Mouse (Mus musculus) limb, embryonic 13.5 days (tissue): ENCODE data around the gene Itm2b. TPM values are rescaled to one million over a fixed set of nuclear protein-coding genes. Genes with fewer than 3 reads are reported as not detected.

Source experiments
- ATAC-seq: fragments of 200-750 bp; cut with Nextera tagmentation; 2 replicates; pipeline ENCODE4 v1.8.0; 2017; ENCODE audit warnings: low read depth, moderate number of reproducible peaks, moderate TSS enrichment; ENCODE audit not compliant: low FRiP score
- H3K27ac ChIP-seq: fragments of 300-500 bp; sonication (generic); 2 replicates; pipeline ENCODE4 v1.5.1; 2015; ENCODE audit warnings: inconsistent platforms, mild to moderate bottlenecking, moderate library complexity
- H3K27me3 ChIP-seq: fragments of 300-500 bp; sonication (generic); 2 replicates; pipeline ENCODE4 v1.6.1; 2015; ENCODE audit warnings: mild to moderate bottlenecking, inconsistent platforms
- H3K36me3 ChIP-seq: fragments of 300-500 bp; sonication (generic); 2 replicates; pipeline ENCODE4 v1.6.1; 2015; ENCODE audit warnings: inconsistent platforms, mild to moderate bottlenecking, moderate library complexity
- H3K4me1 ChIP-seq: fragments of 300-500 bp; sonication (generic); 2 replicates; pipeline ENCODE4 v1.6.1; 2015; ENCODE audit warnings: inconsistent platforms
- H3K4me2 ChIP-seq: fragments of 300-500 bp; sonication (generic); replicated peaks from 2 replicates; pipeline ENCODE4 v1.6.1; 2015; ENCODE audit warnings: inconsistent platforms, mild to moderate bottlenecking, moderate library complexity
- H3K4me3 ChIP-seq: fragments of 300-500 bp; sonication (generic); 2 replicates; pipeline ENCODE4 v1.5.1; 2015; ENCODE audit warnings: moderate library complexity, mild to moderate bottlenecking, inconsistent platforms
- H3K9ac ChIP-seq: fragments of 300-500 bp; sonication (generic); 2 replicates; pipeline ENCODE4 v1.6.1; 2015; ENCODE audit warnings: mild to moderate bottlenecking, inconsistent platforms
- H3K9me3 ChIP-seq: fragments of 300-500 bp; sonication (generic); 2 replicates; pipeline ENCODE4 v1.6.1; 2016; ENCODE audit warnings: inconsistent platforms
- WGBS: fragments of 180-500 bp; shearing (Covaris S2); methylation state at CpG from one replicate; pipeline ENCODE4 v1.1.7; 2015; 5-methylcytosine and 5-hydroxymethylcytosine counted together
- polyA plus RNA-seq: library from polyadenylated mRNA; unstranded; fragments of >200 nt; fragmentation: Nextera tagmentation; extraction: Ambion mirVana; gene quantifications from 2 replicates; pipeline ENCODE4 v1.2.1, GENCODE M21; 2015

The Itm2b gene
- polyA plus RNA-seq, 1 experiment from 2014 or later, result 681 TPM

- H3K9ac ChIP-seq, result no peak overlapping the region
- H3K4me2 ChIP-seq, result no peak overlapping the region
- WGBS, result 89% methylated on average over 3 of the region's 3 CpGs
- H3K27me3 ChIP-seq, result no peaks in the 10 kb centered on the region
- H3K4me3 ChIP-seq, result no peak overlapping the region
- peaks cover 21% of the 10 kb centered on the region for H3K4me1 ChIP-seq
- H3K27ac ChIP-seq, result no peak overlapping the region
- H3K36me3 ChIP-seq, result no peaks in the 10 kb centered on the region
- no peak for ATAC-seq
- H3K9me3 ChIP-seq, result no peaks in the 10 kb centered on the region
Observed at GRCm38 (mm10) chr14:73410083-73410482, 25.0 kb upstream of the Itm2b start.

- no peak for ATAC-seq
Observed at GRCm38 (mm10) chr14:73408223-73408845, 23.2 kb upstream of the Itm2b start.

GRCm38 (mm10) chr14:73404016-73404415, 18.9 kb upstream of the Itm2b start:
- H3K9ac ChIP-seq, result no peak overlapping the region
- peaks cover 17% of the 10 kb centered on the region for H3K4me1 ChIP-seq
- ATAC-seq, result no peak
- no peak overlapping the region for H3K4me3 ChIP-seq
- 62% methylated on average over 3 of the region's 3 CpGs for WGBS
- no peak overlapping the region for H3K4me2 ChIP-seq
- no peaks in the 10 kb centered on the region for H3K9me3 ChIP-seq
- H3K36me3 ChIP-seq, result no peaks in the 10 kb centered on the region
- H3K27me3 ChIP-seq, result no peaks in the 10 kb centered on the region
- no peak overlapping the region for H3K27ac ChIP-seq

More at GRCm38 (mm10) chr14:73408223-73408845, 23.2 kb upstream of the Itm2b start:
- no peaks in the 10 kb centered on the region for H3K27me3 ChIP-seq
- H3K9me3 ChIP-seq, result no peaks in the 10 kb centered on the region
- H3K36me3 ChIP-seq, result no peaks in the 10 kb centered on the region
- H3K4me3 ChIP-seq, result no peak overlapping the region
- 72% methylated on average over 4 of the region's 4 CpGs for WGBS
- H3K9ac ChIP-seq, result no peak overlapping the region
- H3K4me2 ChIP-seq, result no peak overlapping the region
- peaks cover 17% of the 10 kb centered on the region for H3K4me1 ChIP-seq
- H3K27ac ChIP-seq, result no peak overlapping the region

- ATAC-seq, result no peak
- WGBS, result 80% methylated on average over 5 of the region's 5 CpGs
- Histone ChIP-seq H3K27me3 (no peaks in the 10 kb centered on the region), H3K4me2 (no peak overlapping the region), H3K4me3 (no peak overlapping the region), H3K27ac (no peak overlapping the region), H3K9me3 (no peaks in the 10 kb centered on the region), H3K36me3 (no peaks in the 10 kb centered on the region), H3K4me1 (peaks cover 23% of the 10 kb centered on the region), H3K9ac (no peak overlapping the region)
Observed at GRCm38 (mm10) chr14:73403351-73403750, 18.3 kb upstream of the Itm2b start.

- Histone ChIP-seq H3K36me3 (no peaks in the 10 kb centered on the region), H3K27ac (no peak overlapping the region), H3K4me3 (no peak overlapping the region), H3K4me1 (peaks cover 23% of the 10 kb centered on the region), H3K27me3 (no peaks in the 10 kb centered on the region), H3K4me2 (no peak overlapping the region), H3K9ac (no peak overlapping the region), H3K9me3 (no peaks in the 10 kb centered on the region)
- 75% methylated on average over 11 of the region's 11 CpGs for WGBS
- ATAC-seq, result no peak
Observed at GRCm38 (mm10) chr14:73402296-73403035, 17.4 kb upstream of the Itm2b start.

- 83% methylated on average over 3 of the region's 3 CpGs for WGBS
- no peak overlapping the region for H3K9ac ChIP-seq
- peaks cover 19% of the 10 kb centered on the region for H3K4me1 ChIP-seq
- no peak overlapping the region for H3K4me2 ChIP-seq
- H3K4me3 ChIP-seq, result no peak overlapping the region
- H3K27me3 ChIP-seq, result no peaks in the 10 kb centered on the region
- H3K27ac ChIP-seq, result no peak overlapping the region
- H3K36me3 ChIP-seq, result no peaks in the 10 kb centered on the region
- no peak for ATAC-seq
- no peaks in the 10 kb centered on the region for H3K9me3 ChIP-seq
Observed at GRCm38 (mm10) chr14:73401408-73401807, 16.3 kb upstream of the Itm2b start.

GRCm38 (mm10) chr14:73399866-73400618, 15.0 kb upstream of the Itm2b start:
- H3K36me3 ChIP-seq, result no peaks in the 10 kb centered on the region
- ATAC-seq, result no peak; the same call in 1 of the 2 replicates
- H3K9ac ChIP-seq, result no peak overlapping the region
- H3K27me3 ChIP-seq, result no peaks in the 10 kb centered on the region
- no peak overlapping the region for H3K4me3 ChIP-seq
- no peak overlapping the region for H3K27ac ChIP-seq
- H3K9me3 ChIP-seq, result no peaks in the 10 kb centered on the region
- peaks cover 25% of the 10 kb centered on the region for H3K4me1 ChIP-seq
- 40% methylated on average over 15 of the region's 15 CpGs for WGBS
- no peak overlapping the region for H3K4me2 ChIP-seq

GRCm38 (mm10) chr14:73398367-73398996, 13.4 kb upstream of the Itm2b start:
- H3K36me3 ChIP-seq, result no peaks in the 10 kb centered on the region
- H3K27ac ChIP-seq, result no peak overlapping the region
- no peaks in the 10 kb centered on the region for H3K9me3 ChIP-seq
- H3K4me2 ChIP-seq, result no peak overlapping the region
- no peaks in the 10 kb centered on the region for H3K27me3 ChIP-seq
- no peak overlapping the region for H3K4me3 ChIP-seq
- H3K4me1 ChIP-seq, result peaks cover 25% of the 10 kb centered on the region
- ATAC-seq, result no peak
- WGBS, result 49% methylated on average over 8 of the region's 8 CpGs
- no peak overlapping the region for H3K9ac ChIP-seq

- no peak for ATAC-seq
Observed at GRCm38 (mm10) chr14:73395750-73396149, 10.7 kb upstream of the Itm2b start.

GRCm38 (mm10) chr14:73394263-73395006, 9.3 kb upstream of the Itm2b start:
- no peak overlapping the region for H3K27ac ChIP-seq
- H3K36me3 ChIP-seq, result no peaks in the 10 kb centered on the region
- no peak overlapping the region for H3K4me3 ChIP-seq
- H3K9me3 ChIP-seq, result no peaks in the 10 kb centered on the region
- WGBS, result 70% methylated on average over 5 of the region's 5 CpGs
- no peak overlapping the region for H3K4me2 ChIP-seq
- peaks cover 16% of the 10 kb centered on the region; the same call in 1 of the 2 replicates for H3K4me1 ChIP-seq
- no peak overlapping the region for H3K9ac ChIP-seq
- no peaks in the 10 kb centered on the region for H3K27me3 ChIP-seq
- no peak for ATAC-seq

More at GRCm38 (mm10) chr14:73395750-73396149, 10.7 kb upstream of the Itm2b start:
- Histone ChIP-seq H3K4me1 (peaks cover 21% of the 10 kb centered on the region), H3K27me3 (no peaks in the 10 kb centered on the region), H3K4me3 (no peak overlapping the region), H3K9me3 (no peaks in the 10 kb centered on the region), H3K27ac (0 out of 2 replicates have a peak overlapping the region, but pooled peaks have one; percentile 15), H3K36me3 (no peaks in the 10 kb centered on the region), H3K9ac (0 out of 2 replicates have a peak overlapping the region, but pooled peaks have one; percentile 25), H3K4me2 (no peak overlapping the region)
- 47% methylated on average over 5 of the region's 5 CpGs for WGBS

- Histone ChIP-seq H3K27ac (no peak overlapping the region), H3K4me1 (peaks cover 18% of the 10 kb centered on the region), H3K9me3 (no peaks in the 10 kb centered on the region), H3K9ac (no peak overlapping the region), H3K4me2 (no peak overlapping the region), H3K36me3 (no peaks in the 10 kb centered on the region), H3K27me3 (no peaks in the 10 kb centered on the region), H3K4me3 (no peak overlapping the region)
- ATAC-seq, result no peak
- WGBS, result 88% methylated on average over 1 of the region's 1 CpGs
Observed at GRCm38 (mm10) chr14:73391457-73391856, 6.4 kb upstream of the Itm2b start.
